Mouse (Mus musculus) ovary, adult 18-20 months (tissue): ENCODE measurements at regions not wholly inside any gene's neighbourhood (a gene's known extent, or its start where the extent isn't known, plus 50 kb on each side); places are given as distances from the start of the nearest gene placed in this dataset.

ENCODE experiments used
- DNase-seq: peaks from one replicate; pipeline ENCODE4 v3.0.0; 2022; ENCODE audit warnings: low spot score, mixed read lengths

- DNase-seq = no peak
Measured at GRCm38 (mm10) chr11:21036161-21036916, 54.8 kb upstream of the Peli1 start.

GRCm38 (mm10) chr11:21037267-21037906 is 53.7 kb upstream of the Peli1 start:
- DNase-seq = no peak

- no peak for DNase-seq
Measured at GRCm38 (mm10) chr11:21041201-21041600, 49.9 kb upstream of the Peli1 start.
